Mouse (Mus musculus) olfactory bulb, adult 2 months (tissue): ENCODE results near the gene Ccl11. TPM values are rescaled to one million over a fixed set of nuclear protein-coding genes. Genes with fewer than 3 reads are reported as not detected.

Source experiments
- H3K27ac ChIP-seq: fragments of 200-500 bp; 2 replicates; pipeline ENCODE4 v1.5.1; 2012; ENCODE audit warnings: low read depth, low read length; ENCODE audit not compliant: insufficient read depth
- H3K4me1 ChIP-seq: fragments of 200-500 bp; 2 replicates; pipeline ENCODE4 v1.6.1; 2012; ENCODE audit warnings: low read length; ENCODE audit not compliant: control insufficient read depth, insufficient read depth
- H3K4me3 ChIP-seq: fragments of 200-500 bp; 2 replicates; pipeline ENCODE4 v1.5.1; 2012; ENCODE audit warnings: mild to moderate bottlenecking, low read depth, low read length, moderate library complexity; ENCODE audit not compliant: insufficient read depth
- CTCF ChIP-seq: fragments of 200-500 bp; IDR thresholded peaks from 2 replicates; pipeline ENCODE4 v1.5.1; 2012; ENCODE audit warnings: low read depth, mild to moderate bottlenecking, low read length, moderate library complexity; ENCODE audit not compliant: insufficient read depth
- POLR2A ChIP-seq: fragments of 200-500 bp; IDR thresholded peaks from 2 replicates; pipeline ENCODE4 v1.6.1; 2012; ENCODE audit warnings: mild to moderate bottlenecking, low read depth, low read length, moderate library complexity; ENCODE audit not compliant: insufficient read depth
- WGBS: fragments of 180-500 bp; shearing (Covaris S2); methylation state at CpG from one replicate; pipeline ENCODE4 v1.1.7; 2018; 5-methylcytosine and 5-hydroxymethylcytosine counted together
- polyA plus RNA-seq: library from polyadenylated mRNA; stranded (reverse); fragments of >200 nt; gene quantifications from 2 replicates; pipeline ENCODE4 v1.2.4, GENCODE M21; 2012; ENCODE audit warnings: low replicate concordance; ENCODE audit not compliant: missing spikeins, insufficient read depth, insufficient read length

Ccl11 gene
- polyA plus RNA-seq, result not detected in 2 replicates

GRCm38 (mm10) chr11:82057646-82058045, at the start of gene Ccl11:
Ccl11 (plus strand) TSS chr11:82057823.
- 56% methylated on average over 6 of the region's 6 CpGs for WGBS
- TF ChIP-seq POLR2A (no peak), CTCF (no peak)
- H3K4me1 ChIP-seq, result no peaks in the 10 kb centered on the region
- no peak within 1 kb of the TSS for H3K4me3 ChIP-seq
- no peak within 1 kb of the TSS for H3K27ac ChIP-seq

DNA sequence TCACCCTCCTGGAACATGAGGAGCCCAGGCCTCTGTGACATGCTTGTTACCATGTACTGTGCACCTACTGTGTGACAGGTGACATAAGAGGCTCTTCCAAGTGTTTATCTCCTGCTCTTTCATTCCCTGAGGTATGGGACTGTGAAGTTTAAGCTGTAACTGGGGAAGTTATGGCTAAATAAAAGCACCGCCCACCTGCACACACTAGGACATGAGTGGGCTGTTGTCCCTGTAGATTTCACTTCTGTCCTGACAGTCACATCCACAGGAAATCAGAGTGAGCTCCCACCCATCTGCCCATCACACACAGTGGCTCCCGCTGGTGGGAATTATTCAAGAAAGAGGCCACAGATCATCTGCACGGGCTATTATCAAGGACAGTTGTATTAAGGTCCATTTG, 47.5 kb upstream of the Ccl11 start:
- H3K4me1 ChIP-seq, result peaks cover 2% of the 10 kb centered on the region; the same call in 1 of the 2 replicates
- H3K4me3 ChIP-seq, result no peak overlapping the region
- 96% methylated on average over 3 of the region's 3 CpGs for WGBS
- H3K27ac ChIP-seq, result no peak overlapping the region
- no peak for TF ChIP-seq CTCF

DNA sequence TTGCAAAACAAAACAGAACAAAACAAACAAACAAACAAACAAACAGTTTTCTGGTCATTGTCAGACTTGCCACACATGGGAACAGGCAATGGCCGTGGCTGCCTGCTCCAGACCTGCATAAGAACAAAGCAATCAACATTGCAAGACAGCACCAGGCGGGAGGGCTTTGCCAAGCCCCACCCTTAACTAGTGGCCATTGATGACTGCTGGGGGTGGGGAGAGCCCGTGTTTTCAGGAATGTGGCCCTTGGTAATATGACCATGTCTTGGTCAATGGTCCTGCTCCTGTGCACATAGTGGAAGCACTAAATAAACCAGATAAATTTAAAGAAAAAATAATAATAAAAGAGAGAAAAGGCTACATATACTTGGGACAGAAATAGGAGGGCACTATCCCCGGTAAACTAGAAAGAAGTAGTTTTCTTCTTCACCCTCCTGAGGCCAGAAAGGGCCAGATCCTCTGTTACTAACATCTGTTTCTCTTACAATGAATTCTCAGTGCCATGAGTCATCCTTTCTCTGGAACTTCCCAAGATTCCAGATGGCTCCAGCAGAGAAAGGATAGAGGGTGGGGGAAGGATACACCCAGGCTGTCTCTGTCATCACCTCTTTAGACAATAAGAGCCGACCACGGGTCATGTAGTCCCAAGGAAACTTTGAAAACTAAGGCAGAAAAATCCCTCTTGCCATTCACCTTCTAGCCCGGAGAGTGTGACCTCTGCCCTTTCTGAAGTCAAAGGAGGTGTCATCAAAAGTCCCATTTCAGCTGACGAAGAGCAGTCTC, 46.0 kb upstream of the Ccl11 start:
- no peak for TF ChIP-seq POLR2A
- no peak for TF ChIP-seq CTCF
- no peak overlapping the region for H3K4me3 ChIP-seq
- no peak overlapping the region for H3K27ac ChIP-seq
- H3K4me1 ChIP-seq, result peaks cover 2% of the 10 kb centered on the region; the same call in 1 of the 2 replicates
- 61% methylated on average over 8 of the region's 8 CpGs for WGBS

GRCm38 (mm10) chr11:82013756-82014155, 43.9 kb upstream of the Ccl11 start:
- peaks cover 2% of the 10 kb centered on the region; the same call in 1 of the 2 replicates for H3K4me1 ChIP-seq
- 67% methylated on average over 1 of the region's 1 CpGs for WGBS
- no peak overlapping the region for H3K4me3 ChIP-seq
- no peak for TF ChIP-seq POLR2A
- no peak for TF ChIP-seq CTCF
- no peak overlapping the region for H3K27ac ChIP-seq

GRCm38 (mm10) chr11:82015066-82015465, 42.6 kb upstream of the Ccl11 start:
- 74% methylated on average over 2 of the region's 2 CpGs for WGBS
- no peak overlapping the region for H3K4me3 ChIP-seq
- no peak for TF ChIP-seq CTCF
- TF ChIP-seq POLR2A, result no peak
- peaks cover 2% of the 10 kb centered on the region; the same call in 1 of the 2 replicates for H3K4me1 ChIP-seq
- H3K27ac ChIP-seq, result no peak overlapping the region

- Histone ChIP-seq H3K27ac (no peak overlapping the region), H3K4me3 (no peak overlapping the region), H3K4me1 (peaks cover 2% of the 10 kb centered on the region; the same call in 1 of the 2 replicates)
- WGBS, result 87% methylated on average over 3 of the region's 3 CpGs
- no peak for TF ChIP-seq CTCF
- TF ChIP-seq POLR2A, result no peak
These were observed 41.3 kb upstream of the Ccl11 start for GRCm38 (mm10) chr11:82016181-82016780.

GRCm38 (mm10) chr11:82019389-82019788, 38.2 kb upstream of the Ccl11 start:
- Histone ChIP-seq H3K4me1 (no peaks in the 10 kb centered on the region), H3K4me3 (no peak overlapping the region), H3K27ac (no peak overlapping the region)
- no peak for TF ChIP-seq POLR2A
- TF ChIP-seq CTCF, result no peak
- WGBS, result 63% methylated on average over 2 of the region's 2 CpGs

DNA sequence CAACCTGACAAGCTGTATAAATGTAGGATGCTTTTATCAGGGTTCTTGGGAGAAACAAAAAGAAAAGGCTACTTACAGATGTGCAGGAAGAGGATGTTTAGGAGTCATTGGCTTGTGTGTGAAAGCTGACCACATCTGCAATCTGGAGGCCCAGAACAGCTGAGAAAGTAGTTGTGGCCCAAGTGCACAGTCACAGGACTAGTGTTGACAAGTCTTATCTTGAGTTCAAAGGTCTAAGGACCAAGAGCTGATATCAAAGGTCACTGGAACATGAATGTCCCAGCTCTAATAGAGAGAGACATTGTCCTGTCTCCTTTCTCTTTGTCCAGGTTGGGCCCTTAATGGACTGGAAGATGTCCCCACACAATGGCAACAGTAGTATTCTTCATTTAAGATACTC, 37.8 kb upstream of the Ccl11 start:
- TF ChIP-seq CTCF (no peak), POLR2A (no peak)
- Histone ChIP-seq H3K4me1 (no peaks in the 10 kb centered on the region), H3K4me3 (no peak overlapping the region), H3K27ac (no peak overlapping the region)

DNA sequence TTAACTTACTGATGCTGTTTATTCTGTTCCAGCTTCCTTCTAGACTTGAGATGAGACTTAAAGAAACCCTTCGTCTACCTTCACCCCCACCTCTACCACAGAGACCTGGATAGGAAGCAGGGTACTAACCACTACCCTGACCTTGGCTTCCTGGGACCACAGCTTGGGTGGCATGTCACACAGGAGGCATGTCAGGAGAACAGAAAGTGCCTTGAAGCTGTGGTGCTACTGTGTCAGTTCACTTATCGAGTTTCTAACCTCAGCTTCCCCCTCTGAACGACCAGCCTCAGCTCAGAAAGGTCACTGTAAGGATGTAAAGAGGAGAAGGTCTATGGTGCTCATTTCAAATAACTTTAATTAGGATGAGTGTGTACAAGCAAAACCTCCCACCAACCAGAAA, 36.2 kb upstream of the Ccl11 start:
- WGBS, result 80% methylated on average over 3 of the region's 3 CpGs
- no peaks in the 10 kb centered on the region for H3K4me1 ChIP-seq
- no peak for TF ChIP-seq POLR2A
- no peak for TF ChIP-seq CTCF
- no peak overlapping the region for H3K4me3 ChIP-seq
- H3K27ac ChIP-seq, result no peak overlapping the region
